Mouse (Mus musculus) liver, embryonic 16.5 days (tissue): ENCODE results near the gene Ntng2. TPM values are rescaled to one million over a fixed set of nuclear protein-coding genes. Genes with fewer than 3 reads are reported as not detected.

ENCODE experiments used
- ATAC-seq: fragments of 200-750 bp; cut with Nextera tagmentation; 2 replicates; pipeline ENCODE4 v1.8.0; 2017; ENCODE audit warnings: low read depth, mild to moderate bottlenecking, moderate number of reproducible peaks, moderate library complexity
- H3K27ac ChIP-seq: fragments of 300-500 bp; sonication (generic); 2 replicates; pipeline ENCODE4 v1.5.1; 2014; ENCODE audit warnings: mild to moderate bottlenecking, low read length
- H3K27me3 ChIP-seq: fragments of 300-500 bp; sonication (generic); 2 replicates; pipeline ENCODE4 v1.6.1; 2014; ENCODE audit warnings: low read depth, low read length, mixed read lengths; ENCODE audit not compliant: control insufficient read depth, insufficient read depth
- H3K36me3 ChIP-seq: fragments of 300-500 bp; sonication (generic); 2 replicates; pipeline ENCODE4 v1.6.1; 2014; ENCODE audit warnings: mild to moderate bottlenecking; ENCODE audit not compliant: control insufficient read depth, insufficient read depth
- H3K4me1 ChIP-seq: fragments of 300-500 bp; sonication (generic); 2 replicates; pipeline ENCODE4 v1.6.1; 2014; ENCODE audit warnings: low read depth, low read length, mixed read lengths; ENCODE audit not compliant: control insufficient read depth
- H3K4me2 ChIP-seq: fragments of 300-500 bp; sonication (generic); 2 replicates; pipeline ENCODE4 v1.6.1; 2014; ENCODE audit warnings: low read depth, low read length, mixed read lengths
- H3K4me3 ChIP-seq: fragments of 300-500 bp; sonication (generic); 2 replicates; pipeline ENCODE4 v1.5.1; 2014; ENCODE audit warnings: low read depth, mild to moderate bottlenecking, low read length
- H3K9ac ChIP-seq: fragments of 300-500 bp; sonication (generic); 2 replicates; pipeline ENCODE4 v1.6.1; 2014; ENCODE audit warnings: low read depth, low read length
- H3K9me3 ChIP-seq: fragments of 300-500 bp; sonication (generic); replicated peaks from 2 replicates; pipeline ENCODE4 v1.6.1; 2016; ENCODE audit warnings: low read length; ENCODE audit not compliant: control insufficient read depth
- WGBS: fragments of 180-500 bp; shearing (Covaris S2); extraction: QIAGEN DNeasy Blood & Tissue Kit; methylation state at CpG from one replicate; pipeline ENCODE4 v1.1.7; 2014; ENCODE audit not compliant: insufficient replicate concordance; 5-methylcytosine and 5-hydroxymethylcytosine counted together
- polyA plus RNA-seq: library from polyadenylated mRNA; unstranded; fragments of >200 nt; fragmentation: Nextera tagmentation; extraction: Ambion mirVana; gene quantifications from 2 replicates; pipeline ENCODE4 v1.2.1, GENCODE M21; 2015

The Ntng2 gene
- 0.26 and 0.39 TPM in 2 replicates for polyA plus RNA-seq

GRCm38 (mm10) chr2:29252599-29253204 lies at the start of gene Ntng2:
Gene Ntng2, minus strand, starts transcription at chr2:29253005.
- H3K9me3 ChIP-seq = no peaks in the 10 kb centered on the region
- no peaks in the 10 kb centered on the region for H3K36me3 ChIP-seq
- H3K9ac ChIP-seq = peak within 1 kb of the TSS; percentile 40
- H3K4me2 ChIP-seq = peak within 1 kb of the TSS; percentile 63
- 0 out of 2 replicates have a peak, but pooled peaks have one; percentile 9 for ATAC-seq
- H3K4me3 ChIP-seq = peak within 1 kb of the TSS; percentile 59
- H3K27ac ChIP-seq = no peak within 1 kb of the TSS
- WGBS = under 1% methylated on average over 50 of the region's 54 CpGs
- peaks cover 4% of the 10 kb centered on the region for H3K4me1 ChIP-seq
- peaks cover 74% of the 10 kb centered on the region for H3K27me3 ChIP-seq

DNA sequence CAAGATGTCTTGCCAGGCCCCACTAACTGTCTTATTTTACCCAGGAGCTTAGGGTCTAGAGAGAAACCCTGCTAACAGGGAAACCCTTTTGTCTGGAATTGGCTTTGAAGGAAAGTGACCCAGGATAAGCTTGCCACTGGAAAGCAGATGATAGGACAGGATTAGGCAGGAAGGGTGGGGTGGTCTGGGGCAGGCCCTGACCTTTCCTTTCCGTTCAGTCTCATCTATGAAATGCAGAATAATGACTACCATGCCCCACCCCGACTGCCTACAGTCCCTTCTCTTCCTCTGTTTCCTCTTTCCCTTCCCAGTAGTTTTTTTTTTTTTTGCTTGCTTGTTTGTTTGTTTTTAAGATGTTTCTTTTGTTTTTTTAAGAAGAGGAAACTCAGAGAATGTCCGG lies 42.8 kb upstream of the Ntng2 start:
- Histone ChIP-seq H3K9ac (no peak overlapping the region), H3K4me2 (no peak overlapping the region), H3K4me1 (no peaks in the 10 kb centered on the region), H3K36me3 (no peaks in the 10 kb centered on the region), H3K27ac (no peak overlapping the region), H3K9me3 (no peaks in the 10 kb centered on the region), H3K4me3 (no peak overlapping the region), H3K27me3 (no peaks in the 10 kb centered on the region)
- 44% methylated on average over 3 of the region's 3 CpGs for WGBS
- ATAC-seq = no peak

DNA sequence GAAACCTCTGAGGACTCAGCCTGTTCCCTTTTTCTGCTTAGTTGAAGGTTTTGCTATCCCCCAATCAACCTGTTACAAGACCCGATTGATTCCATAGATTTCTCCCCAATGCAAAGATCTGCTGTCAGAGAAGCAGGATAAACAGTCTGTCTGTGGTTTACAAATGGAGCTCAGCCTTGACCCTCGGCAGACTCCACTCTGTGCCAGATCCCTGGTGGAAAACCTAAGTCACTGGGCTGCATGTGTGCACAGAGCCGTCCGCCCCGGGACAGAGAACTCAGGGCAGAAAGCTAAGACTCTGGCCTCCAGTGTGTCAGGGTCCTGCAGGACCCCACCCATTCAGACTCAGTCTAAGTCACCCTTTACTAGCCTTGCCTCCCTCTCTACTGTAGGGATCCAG lies 34.8 kb upstream of the Ntng2 start:
- Histone ChIP-seq H3K9ac (no peak overlapping the region), H3K27ac (no peak overlapping the region), H3K36me3 (no peaks in the 10 kb centered on the region), H3K4me1 (no peaks in the 10 kb centered on the region), H3K4me2 (no peak overlapping the region), H3K27me3 (no peaks in the 10 kb centered on the region), H3K4me3 (no peak overlapping the region), H3K9me3 (no peaks in the 10 kb centered on the region)
- no peak for ATAC-seq
- WGBS = 63% methylated on average over 5 of the region's 5 CpGs

DNA sequence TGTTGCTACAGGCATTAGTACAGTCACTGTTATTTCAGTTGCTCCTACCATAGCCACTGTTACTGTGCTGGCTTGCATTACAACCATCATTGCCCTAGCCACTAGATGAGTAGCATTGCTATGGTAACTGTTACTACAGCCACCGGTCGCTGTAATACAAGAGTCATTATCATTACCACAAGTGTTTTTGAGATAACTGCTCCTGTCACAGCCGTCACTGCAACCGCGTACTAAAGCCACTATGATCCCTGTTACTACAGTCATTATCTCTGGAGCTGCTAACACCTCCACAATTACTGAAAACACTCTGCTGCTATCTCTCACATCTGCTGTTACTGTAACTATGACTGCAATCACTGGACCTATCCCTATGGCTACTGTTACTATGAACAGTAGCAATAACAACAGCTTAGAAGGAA lies 24.9 kb upstream of the Ntng2 start:
- no peaks in the 10 kb centered on the region for H3K27me3 ChIP-seq
- H3K4me2 ChIP-seq = no peak overlapping the region
- H3K9me3 ChIP-seq = no peaks in the 10 kb centered on the region
- no peaks in the 10 kb centered on the region for H3K4me1 ChIP-seq
- H3K4me3 ChIP-seq = no peak overlapping the region
- 21% methylated on average over 5 of the region's 5 CpGs for WGBS
- H3K36me3 ChIP-seq = no peaks in the 10 kb centered on the region
- no peak overlapping the region for H3K9ac ChIP-seq
- ATAC-seq = no peak
- H3K27ac ChIP-seq = no peak overlapping the region

GRCm38 (mm10) chr2:29271803-29272518 lies 19.2 kb upstream of the Ntng2 start:
- H3K4me3 ChIP-seq = no peak overlapping the region
- no peak for ATAC-seq
- 53% methylated on average over 7 of the region's 7 CpGs for WGBS
- H3K9me3 ChIP-seq = no peaks in the 10 kb centered on the region
- H3K27ac ChIP-seq = no peak overlapping the region
- no peaks in the 10 kb centered on the region for H3K4me1 ChIP-seq
- H3K9ac ChIP-seq = no peak overlapping the region
- H3K4me2 ChIP-seq = no peak overlapping the region
- no peaks in the 10 kb centered on the region for H3K27me3 ChIP-seq
- no peaks in the 10 kb centered on the region for H3K36me3 ChIP-seq

- H3K4me3 ChIP-seq = no peak overlapping the region
- no peak overlapping the region for H3K4me2 ChIP-seq
- H3K27me3 ChIP-seq = no peaks in the 10 kb centered on the region
- 53% methylated on average over 7 of the region's 7 CpGs for WGBS
- no peaks in the 10 kb centered on the region for H3K4me1 ChIP-seq
- no peak overlapping the region for H3K27ac ChIP-seq
- no peak overlapping the region for H3K9ac ChIP-seq
- no peaks in the 10 kb centered on the region for H3K9me3 ChIP-seq
- H3K36me3 ChIP-seq = no peaks in the 10 kb centered on the region
- no peak for ATAC-seq
These were observed 18.3 kb upstream of the Ntng2 start for GRCm38 (mm10) chr2:29271098-29271497.

GRCm38 (mm10) chr2:29266810-29267209 lies 14.0 kb upstream of the Ntng2 start:
- Histone ChIP-seq H3K27ac (no peak overlapping the region), H3K36me3 (no peaks in the 10 kb centered on the region), H3K9ac (no peak overlapping the region), H3K27me3 (no peaks in the 10 kb centered on the region), H3K4me3 (no peak overlapping the region), H3K4me2 (no peak overlapping the region), H3K9me3 (no peaks in the 10 kb centered on the region), H3K4me1 (no peaks in the 10 kb centered on the region)
- WGBS = 45% methylated on average over 4 of the region's 4 CpGs
- no peak for ATAC-seq

GRCm38 (mm10) chr2:29262436-29262915 lies 9.7 kb upstream of the Ntng2 start:
- WGBS = 46% methylated on average over 6 of the region's 6 CpGs
- Histone ChIP-seq H3K36me3 (no peaks in the 10 kb centered on the region), H3K4me2 (no peak overlapping the region), H3K9ac (no peak overlapping the region), H3K4me1 (no peaks in the 10 kb centered on the region), H3K27me3 (no peaks in the 10 kb centered on the region; the same call in 1 of the 2 replicates), H3K4me3 (no peak overlapping the region), H3K27ac (no peak overlapping the region), H3K9me3 (no peaks in the 10 kb centered on the region)
- no peak for ATAC-seq

- no peaks in the 10 kb centered on the region for H3K36me3 ChIP-seq
- no peaks in the 10 kb centered on the region for H3K9me3 ChIP-seq
- WGBS = 51% methylated on average over 6 of the region's 6 CpGs
- H3K4me1 ChIP-seq = no peaks in the 10 kb centered on the region
- ATAC-seq = no peak
- no peak overlapping the region for H3K27ac ChIP-seq
- H3K27me3 ChIP-seq = peaks cover 2% of the 10 kb centered on the region
- no peak overlapping the region for H3K9ac ChIP-seq
- H3K4me3 ChIP-seq = no peak overlapping the region
- no peak overlapping the region for H3K4me2 ChIP-seq
These were observed 8.3 kb upstream of the Ntng2 start for GRCm38 (mm10) chr2:29261126-29261525.
